Mouse (Mus musculus) megakaryocyte, embryonic 14.5 days (primary cell): ENCODE measurements around the gene Cmas.

Source experiments
- FLI1 ChIP-seq: IDR thresholded peaks from 2 replicates; pipeline ENCODE4 v1.6.1; 2012; ENCODE audit warnings: low read length, inconsistent platforms, mixed read lengths
- GATA1 ChIP-seq: IDR thresholded peaks from 3 replicates; pipeline ENCODE4 v1.6.1; 2012; ENCODE audit warnings: mixed read lengths, low read length, inconsistent platforms, borderline replicate concordance

- TF ChIP-seq GATA1 = no peak
- TF ChIP-seq FLI1 = no peak
Measured at GRCm38 (mm10) chr6:142769896-142770295, 13.4 kb downstream of the Cmas start.
